Mouse (Mus musculus): ENCODE data around the gene Frmd4b. TPM values are rescaled to one million over a fixed set of nuclear protein-coding genes. Genes with fewer than 3 reads are reported as not detected.

Gene Frmd4b
- polyA plus RNA-seq, 1 experiment from 2014 or later = 13.5 TPM

DNA sequence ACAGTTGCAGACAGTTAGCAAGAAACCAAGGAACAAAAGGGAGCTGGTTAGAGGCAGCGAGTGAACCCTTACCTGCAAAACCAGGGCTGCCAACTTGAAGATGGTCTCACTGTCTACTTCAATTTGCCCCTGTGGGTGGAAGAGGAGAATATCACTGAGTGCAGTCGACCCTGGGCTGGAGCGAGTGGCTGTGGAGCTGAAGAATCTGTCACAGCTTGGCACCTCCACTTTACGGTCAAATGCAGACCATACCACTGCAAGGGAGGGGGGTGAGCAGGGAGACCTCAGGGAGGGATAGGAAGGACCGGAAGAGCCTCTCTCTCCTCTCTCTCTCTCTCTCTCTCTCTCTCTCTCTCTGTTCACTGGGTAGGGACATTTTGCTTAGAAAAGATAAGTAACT is 263.4 kb downstream of the Frmd4b start:
- no peaks in the 10 kb centered on the region for H3K27me3 ChIP-seq (ENCODE audit: control insufficient read depth, insufficient read depth, low read length)
- H3K36me3 ChIP-seq (ENCODE audit: control insufficient read depth, insufficient read depth) = no peaks in the 10 kb centered on the region
- no peaks in the 10 kb centered on the region for H3K9me3 ChIP-seq (replicated peaks; ENCODE audit: control insufficient read depth, low read length)
- H3K4me2 ChIP-seq (ENCODE audit: low read depth, low read length) = peak overlapping the region; percentile 50
- 0 out of 2 replicates have a peak, but pooled peaks have one; percentile 68 for ATAC-seq (replicated peaks; ENCODE audit: extremely low read depth, insufficient read depth, low FRiP score)
- WGBS = 12% methylated on average over 5 of the region's 5 CpGs
- peaks cover 35% of the 10 kb centered on the region for H3K4me1 ChIP-seq (ENCODE audit: control insufficient read depth, insufficient read depth, low read length)
- peak overlapping the region; percentile 38 for H3K9ac ChIP-seq (ENCODE audit: low read length)
- H3K27ac ChIP-seq (ENCODE audit: low read length) = no peak overlapping the region
- peak overlapping the region; percentile 42 for H3K4me3 ChIP-seq (ENCODE audit: low read length)

- peak overlapping the region; percentile 42 for H3K4me3 ChIP-seq (ENCODE audit: low read length)
- H3K27me3 ChIP-seq (ENCODE audit: control insufficient read depth, insufficient read depth, low read length) = no peaks in the 10 kb centered on the region
- 28% methylated on average over 6 of the region's 6 CpGs for WGBS
- no peak for ATAC-seq (replicated peaks; ENCODE audit: extremely low read depth, insufficient read depth, low FRiP score)
- no peaks in the 10 kb centered on the region for H3K36me3 ChIP-seq (ENCODE audit: control insufficient read depth, insufficient read depth)
- H3K4me1 ChIP-seq (ENCODE audit: control insufficient read depth, insufficient read depth, low read length) = peaks cover 35% of the 10 kb centered on the region
- no peak overlapping the region for H3K9ac ChIP-seq (ENCODE audit: low read length)
- no peak overlapping the region for H3K27ac ChIP-seq (ENCODE audit: low read length)
- no peaks in the 10 kb centered on the region for H3K9me3 ChIP-seq (replicated peaks; ENCODE audit: control insufficient read depth, low read length)
- H3K4me2 ChIP-seq (ENCODE audit: low read depth, low read length) = peak overlapping the region; percentile 50
Measured at GRCm38 (mm10) chr6:97353371-97353770, 264.0 kb downstream of the Frmd4b start.

GRCm38 (mm10) chr6:97352505-97353154 is 264.7 kb downstream of the Frmd4b start:
- Histone ChIP-seq H3K4me1 (ENCODE audit: control insufficient read depth, insufficient read depth, low read length) (peaks cover 35% of the 10 kb centered on the region), H3K4me2 (ENCODE audit: low read depth, low read length) (peak overlapping the region; percentile 28), H3K9ac (ENCODE audit: low read length) (no peak overlapping the region), H3K27ac (ENCODE audit: low read length) (no peak overlapping the region), H3K4me3 (ENCODE audit: low read length) (peak overlapping the region; percentile 6; the same call in 1 of the 2 replicates), H3K27me3 (ENCODE audit: control insufficient read depth, insufficient read depth, low read length) (no peaks in the 10 kb centered on the region), H3K36me3 (ENCODE audit: control insufficient read depth, insufficient read depth) (no peaks in the 10 kb centered on the region), H3K9me3 (replicated peaks; ENCODE audit: control insufficient read depth, low read length) (no peaks in the 10 kb centered on the region)
- ATAC-seq (replicated peaks; ENCODE audit: extremely low read depth, insufficient read depth, low FRiP score) = no peak
- WGBS = 39% methylated on average over 10 of the region's 10 CpGs

DNA sequence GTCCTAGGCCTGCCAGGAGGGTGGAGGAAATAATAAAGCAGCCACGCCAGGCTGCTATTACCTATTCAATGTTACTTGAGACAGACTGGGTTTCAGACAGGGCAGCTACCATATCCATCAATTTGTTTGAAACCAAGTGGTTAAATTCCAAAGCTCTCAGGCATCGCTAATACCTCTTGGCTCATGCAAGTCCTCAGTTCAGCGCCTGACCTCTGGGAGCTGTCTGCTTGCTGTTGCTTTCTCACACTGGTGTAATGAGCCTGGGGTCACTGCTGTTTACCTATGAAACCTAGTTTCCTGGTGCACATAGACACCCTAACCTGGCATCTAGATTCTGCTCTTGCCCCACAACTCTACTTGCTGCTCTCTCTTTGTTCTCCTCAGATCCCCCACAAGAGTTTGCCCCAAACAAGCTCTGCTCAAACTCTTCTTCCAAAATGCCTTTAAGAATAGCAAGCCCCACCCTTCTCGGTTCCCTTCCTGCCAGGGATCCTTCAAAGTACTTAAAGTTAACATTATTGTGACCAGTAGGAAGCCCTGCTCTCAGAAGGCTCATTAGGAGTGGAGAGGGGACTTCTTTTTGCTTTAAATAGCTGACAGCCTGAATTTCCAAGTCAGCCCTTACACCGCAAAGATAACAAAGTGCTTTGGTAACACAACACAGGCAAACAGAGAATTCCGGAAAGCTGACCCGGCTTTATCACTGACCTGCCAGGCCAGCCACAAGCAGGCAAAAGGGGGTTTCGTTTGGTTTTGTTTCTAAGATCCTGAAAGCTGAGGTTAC is 267.8 kb downstream of the Frmd4b start:
- peak overlapping the region; percentile 45 for H3K4me2 ChIP-seq (ENCODE audit: low read depth, low read length)
- H3K27ac ChIP-seq (ENCODE audit: low read length) = peak overlapping the region; percentile 64
- H3K9me3 ChIP-seq (replicated peaks; ENCODE audit: control insufficient read depth, low read length) = no peaks in the 10 kb centered on the region
- WGBS = 20% methylated on average over 8 of the region's 8 CpGs
- no peak overlapping the region for H3K4me3 ChIP-seq (ENCODE audit: low read length)
- H3K27me3 ChIP-seq (ENCODE audit: control insufficient read depth, insufficient read depth, low read length) = no peaks in the 10 kb centered on the region
- peaks cover 32% of the 10 kb centered on the region for H3K4me1 ChIP-seq (ENCODE audit: control insufficient read depth, insufficient read depth, low read length)
- H3K9ac ChIP-seq (ENCODE audit: low read length) = peak overlapping the region; percentile 44; the same call in 1 of the 2 replicates
- no peak; the same call in 1 of the 2 replicates for ATAC-seq (replicated peaks; ENCODE audit: extremely low read depth, insufficient read depth, low FRiP score)
- H3K36me3 ChIP-seq (ENCODE audit: control insufficient read depth, insufficient read depth) = peaks cover 4% of the 10 kb centered on the region; the same call in 1 of the 2 replicates

- peaks cover 16% of the 10 kb centered on the region for H3K4me1 ChIP-seq (ENCODE audit: control insufficient read depth, insufficient read depth, low read length)
- 81% methylated on average over 1 of the region's 1 CpGs for WGBS
- H3K9ac ChIP-seq (ENCODE audit: low read length) = no peak overlapping the region
- peaks cover 4% of the 10 kb centered on the region; the same call in 1 of the 2 replicates for H3K36me3 ChIP-seq (ENCODE audit: control insufficient read depth, insufficient read depth)
- no peak overlapping the region for H3K27ac ChIP-seq (ENCODE audit: low read length)
- no peak for ATAC-seq (replicated peaks; ENCODE audit: extremely low read depth, insufficient read depth, low FRiP score)
- H3K4me2 ChIP-seq (ENCODE audit: low read depth, low read length) = no peak overlapping the region
- H3K27me3 ChIP-seq (ENCODE audit: control insufficient read depth, insufficient read depth, low read length) = no peaks in the 10 kb centered on the region
- H3K9me3 ChIP-seq (replicated peaks; ENCODE audit: control insufficient read depth, low read length) = no peaks in the 10 kb centered on the region
- H3K4me3 ChIP-seq (ENCODE audit: low read length) = no peak overlapping the region
Measured at GRCm38 (mm10) chr6:97346932-97347331, 270.4 kb downstream of the Frmd4b start.

DNA sequence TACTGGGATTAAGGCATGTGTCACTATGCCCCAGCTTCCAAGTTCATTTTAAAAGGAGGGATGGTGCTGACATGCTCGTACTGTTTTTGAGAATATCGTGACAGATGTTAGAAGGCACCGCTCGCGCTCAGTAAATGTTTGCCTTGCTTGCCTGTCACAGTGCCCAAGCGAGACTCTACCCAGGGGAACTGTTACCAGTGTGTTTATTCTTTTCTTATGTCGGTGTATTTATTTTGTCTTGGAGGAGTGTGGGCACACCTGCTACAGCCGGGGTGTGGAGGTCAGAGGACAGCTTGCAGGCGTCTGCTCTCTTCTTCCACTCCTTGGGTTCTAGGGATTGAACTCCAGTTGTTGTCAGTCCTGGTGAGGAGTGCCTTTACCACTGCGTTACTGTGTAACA is 270.8 kb downstream of the Frmd4b start:
- H3K36me3 ChIP-seq (ENCODE audit: control insufficient read depth, insufficient read depth) = peaks cover 4% of the 10 kb centered on the region; the same call in 1 of the 2 replicates
- H3K4me2 ChIP-seq (ENCODE audit: low read depth, low read length) = no peak overlapping the region
- no peak overlapping the region for H3K4me3 ChIP-seq (ENCODE audit: low read length)
- ATAC-seq (replicated peaks; ENCODE audit: extremely low read depth, insufficient read depth, low FRiP score) = no peak
- H3K27ac ChIP-seq (ENCODE audit: low read length) = no peak overlapping the region
- no peak overlapping the region for H3K9ac ChIP-seq (ENCODE audit: low read length)
- H3K4me1 ChIP-seq (ENCODE audit: control insufficient read depth, insufficient read depth, low read length) = peaks cover 19% of the 10 kb centered on the region
- H3K9me3 ChIP-seq (replicated peaks; ENCODE audit: control insufficient read depth, low read length) = no peaks in the 10 kb centered on the region
- H3K27me3 ChIP-seq (ENCODE audit: control insufficient read depth, insufficient read depth, low read length) = no peaks in the 10 kb centered on the region
- WGBS = 73% methylated on average over 10 of the region's 10 CpGs

GRCm38 (mm10) chr6:97345921-97346320 is 271.4 kb downstream of the Frmd4b start:
- 90% methylated on average over 2 of the region's 2 CpGs for WGBS
- H3K27me3 ChIP-seq (ENCODE audit: control insufficient read depth, insufficient read depth, low read length) = no peaks in the 10 kb centered on the region
- ATAC-seq (replicated peaks; ENCODE audit: extremely low read depth, insufficient read depth, low FRiP score) = no peak
- no peak overlapping the region for H3K4me3 ChIP-seq (ENCODE audit: low read length)
- H3K4me1 ChIP-seq (ENCODE audit: control insufficient read depth, insufficient read depth, low read length) = peaks cover 25% of the 10 kb centered on the region
- no peak overlapping the region for H3K9ac ChIP-seq (ENCODE audit: low read length)
- peaks cover 4% of the 10 kb centered on the region; the same call in 1 of the 2 replicates for H3K36me3 ChIP-seq (ENCODE audit: control insufficient read depth, insufficient read depth)
- H3K4me2 ChIP-seq (ENCODE audit: low read depth, low read length) = no peak overlapping the region
- no peak overlapping the region for H3K27ac ChIP-seq (ENCODE audit: low read length)
- H3K9me3 ChIP-seq (replicated peaks; ENCODE audit: control insufficient read depth, low read length) = no peaks in the 10 kb centered on the region

DNA sequence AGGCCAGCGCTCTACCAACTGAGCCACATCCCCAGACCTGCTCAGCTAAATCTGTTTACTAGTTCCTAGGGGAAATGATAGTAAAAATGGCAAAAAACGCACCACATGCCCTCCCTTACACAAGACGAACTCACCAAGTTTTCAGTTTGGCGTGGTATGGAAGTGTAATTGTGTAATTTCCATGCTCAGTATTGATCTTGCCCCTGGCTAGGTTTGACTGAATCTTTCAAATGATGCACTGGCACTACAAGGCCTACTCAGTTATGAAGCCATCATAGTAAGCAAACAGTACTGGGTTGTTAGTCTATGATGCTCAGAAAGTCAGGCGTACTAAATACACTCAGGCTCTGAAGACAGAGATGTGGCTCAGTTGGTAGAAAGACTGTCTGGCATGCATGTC is 275.2 kb downstream of the Frmd4b start:
- Histone ChIP-seq H3K4me1 (ENCODE audit: control insufficient read depth, insufficient read depth, low read length) (peaks cover 11% of the 10 kb centered on the region), H3K9me3 (replicated peaks; ENCODE audit: control insufficient read depth, low read length) (no peaks in the 10 kb centered on the region), H3K27me3 (ENCODE audit: control insufficient read depth, insufficient read depth, low read length) (no peaks in the 10 kb centered on the region), H3K36me3 (ENCODE audit: control insufficient read depth, insufficient read depth) (peaks cover 4% of the 10 kb centered on the region; the same call in 1 of the 2 replicates), H3K9ac (ENCODE audit: low read length) (no peak overlapping the region), H3K4me3 (ENCODE audit: low read length) (no peak overlapping the region), H3K4me2 (ENCODE audit: low read depth, low read length) (no peak overlapping the region), H3K27ac (ENCODE audit: low read length) (peak overlapping the region; percentile 5; the same call in 1 of the 2 replicates)
- no peak for ATAC-seq (replicated peaks; ENCODE audit: extremely low read depth, insufficient read depth, low FRiP score)
- WGBS = 88% methylated on average over 5 of the region's 5 CpGs

- peaks cover 4% of the 10 kb centered on the region; the same call in 1 of the 2 replicates for H3K36me3 ChIP-seq (ENCODE audit: control insufficient read depth, insufficient read depth)
- H3K4me1 ChIP-seq (ENCODE audit: control insufficient read depth, insufficient read depth, low read length) = peaks cover 11% of the 10 kb centered on the region
- H3K27me3 ChIP-seq (ENCODE audit: control insufficient read depth, insufficient read depth, low read length) = no peaks in the 10 kb centered on the region
- no peak for ATAC-seq (replicated peaks; ENCODE audit: extremely low read depth, insufficient read depth, low FRiP score)
- no peak overlapping the region for H3K9ac ChIP-seq (ENCODE audit: low read length)
- H3K4me2 ChIP-seq (ENCODE audit: low read depth, low read length) = no peak overlapping the region
- H3K27ac ChIP-seq (ENCODE audit: low read length) = no peak overlapping the region
- 65% methylated on average over 1 of the region's 1 CpGs for WGBS
- no peaks in the 10 kb centered on the region for H3K9me3 ChIP-seq (replicated peaks; ENCODE audit: control insufficient read depth, low read length)
- H3K4me3 ChIP-seq (ENCODE audit: low read length) = no peak overlapping the region
Measured at GRCm38 (mm10) chr6:97341628-97342027, 275.7 kb downstream of the Frmd4b start.
